Mouse (Mus musculus): ENCODE results near the gene Cxxc4. TPM values are rescaled to one million over a fixed set of nuclear protein-coding genes. Genes with fewer than 3 reads are reported as not detected.

Gene Cxxc4
- 0.08 and 0.10 TPM in 2 replicates for polyA plus RNA-seq (2012; rRNA removed)

DNA sequence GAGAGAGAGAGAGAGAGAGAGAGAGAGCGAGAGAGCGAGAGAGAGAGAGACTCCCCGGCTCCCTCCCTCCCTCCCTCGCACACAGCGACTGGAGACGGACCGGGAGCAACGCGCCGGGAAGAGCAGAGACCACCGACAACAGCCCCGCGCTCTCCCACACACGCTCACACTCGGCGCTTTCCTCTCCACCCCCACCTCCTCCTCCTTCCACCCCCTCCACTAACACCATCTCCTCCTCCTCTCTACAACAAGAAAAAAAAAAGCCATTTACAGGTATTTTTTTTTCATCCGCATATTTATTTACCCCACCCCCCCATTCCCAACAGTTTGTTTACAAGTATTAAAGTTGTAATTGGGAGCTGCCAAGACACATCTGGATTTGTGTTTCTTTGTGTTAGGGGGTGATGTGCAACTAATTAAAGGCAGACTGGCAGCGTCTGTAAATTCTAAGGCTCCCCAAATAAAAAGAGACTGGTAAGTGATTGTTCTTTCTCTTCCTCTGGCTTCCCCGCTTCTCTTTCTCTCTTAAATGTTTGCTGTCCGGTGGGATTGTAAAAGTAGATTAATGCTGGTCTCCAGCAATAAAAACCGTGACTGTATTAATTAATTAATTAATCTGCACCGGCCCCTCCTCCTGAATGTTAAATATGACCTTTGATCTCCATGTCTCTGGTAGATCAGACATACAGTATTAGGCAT lies at the start of gene Cxxc4:
Cxxc4 (plus strand) TSS at position 71 of the 699 bp plus-strand sequence.

